Comparison of ENCODE assay signal across 11 mouse cellular contexts in the genomic region with DNA sequence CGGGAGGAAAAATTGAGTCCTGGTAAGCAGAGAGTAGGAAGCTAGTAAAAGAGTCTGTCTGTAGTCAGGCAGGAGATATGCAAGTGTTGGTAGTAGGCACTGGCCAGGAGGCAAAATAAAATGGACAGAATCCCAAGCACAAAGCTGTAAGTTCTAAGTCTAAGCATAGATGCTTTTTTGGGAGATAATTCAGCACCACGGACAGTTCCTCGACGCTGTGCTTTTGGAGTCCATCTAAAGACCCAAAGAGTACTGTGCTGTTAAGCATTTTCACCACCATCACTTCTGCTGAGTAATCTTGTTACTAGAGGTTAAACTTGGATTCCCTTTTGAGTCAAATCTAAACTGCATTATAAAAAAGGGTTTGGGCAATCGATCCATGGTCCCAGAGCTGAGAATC.
DNase-seq lines count a peak whose midpoint lies in the region; ATAC-seq and TF ChIP-seq lines count a peak whose summit lies in the region.
"Had no signal": no experiment of that assay in that cellular context is flagged by ENCODE, and none has a peak within 500 bp of the region (broad histone marks: within the 10 kb centered on the region; RNA-seq: fewer than 3 reads in every experiment).

No protein-coding gene starts in this region.

- DNase-seq in forebrain, embryonic 14.5 days (ENCODE audit: low spot score) = peak; percentile 58
- DNase-seq in midbrain, embryonic 14.5 days = peak; percentile 62
- DNase-seq in embryo, embryonic 11 days = peak; percentile 83
- DNase-seq in stomach, postnatal 0 days (ENCODE audit: low spot score) = peak; percentile 14
- DNase-seq in spleen, postnatal 10 days (ENCODE audit: low spot score in 2 of 2) = no peak
- no peak for DNase-seq in urinary bladder, postnatal 25 days (ENCODE audit: low spot score)
- DNase-seq: cerebellum, adult 8-10 months had no signal

- H3K4me2 ChIP-seq in forebrain, embryonic 14.5 days (ENCODE audit: low read length) = no peak overlapping the region
- no peak overlapping the region for H3K4me2 ChIP-seq in forebrain, embryonic 12.5 days
- no peak overlapping the region for H3K4me2 ChIP-seq in midbrain, embryonic 14.5 days (ENCODE audit: low read length)
- H3K4me2 ChIP-seq in midbrain, embryonic 15.5 days = no peak overlapping the region
- no peak overlapping the region for H3K4me2 ChIP-seq in stomach, postnatal 0 days (replicated peaks; ENCODE audit: low read depth)

- H3K27ac ChIP-seq in forebrain, embryonic 14.5 days (ENCODE audit: low read depth, low read length) = no peak overlapping the region
- H3K27ac ChIP-seq in forebrain, embryonic 12.5 days = no peak overlapping the region
- no peak overlapping the region for H3K27ac ChIP-seq in midbrain, embryonic 14.5 days (replicated peaks; ENCODE audit: low read depth, low read length)
- H3K27ac ChIP-seq in midbrain, embryonic 15.5 days = no peak overlapping the region
- no peak overlapping the region for H3K27ac ChIP-seq in stomach, postnatal 0 days (replicated peaks)
- H3K27ac ChIP-seq: liver, embryonic 14.5 days had no signal

- no peak for TF ChIP-seq EP300 in stomach, postnatal 0 days (optimal IDR thresholded peaks at IDR 0.05)

- no peak overlapping the region for H3K9ac ChIP-seq in forebrain, embryonic 14.5 days (ENCODE audit: low read length)
- no peak overlapping the region for H3K9ac ChIP-seq in forebrain, embryonic 12.5 days
- H3K9ac ChIP-seq in midbrain, embryonic 14.5 days (replicated peaks; ENCODE audit: low read length) = no peak overlapping the region
- no peak overlapping the region for H3K9ac ChIP-seq in midbrain, embryonic 15.5 days
- no peak overlapping the region for H3K9ac ChIP-seq in stomach, postnatal 0 days (ENCODE audit: low read length)
- H3K9ac ChIP-seq: liver, embryonic 14.5 days had no signal

- WGBS in forebrain, embryonic 14.5 days = 45% methylated on average over 5 of the region's 5 CpGs
- 41% methylated on average over 5 of the region's 5 CpGs for WGBS in forebrain, embryonic 12.5 days
- WGBS in midbrain, embryonic 14.5 days = 43% methylated on average over 5 of the region's 5 CpGs
- 43% methylated on average over 5 of the region's 5 CpGs for WGBS in midbrain, embryonic 15.5 days
- 40% methylated on average over 5 of the region's 5 CpGs for WGBS in stomach, postnatal 0 days

- no peaks in the 10 kb centered on the region for H3K27me3 ChIP-seq in forebrain, embryonic 14.5 days (replicated peaks; ENCODE audit: control insufficient read depth, insufficient read depth, low read length)
- no peaks in the 10 kb centered on the region for H3K27me3 ChIP-seq in forebrain, embryonic 12.5 days
- no peaks in the 10 kb centered on the region for H3K27me3 ChIP-seq in midbrain, embryonic 14.5 days (ENCODE audit: control insufficient read depth, insufficient read depth, low read length)
- H3K27me3 ChIP-seq in midbrain, embryonic 15.5 days (replicated peaks) = no peaks in the 10 kb centered on the region
- H3K27me3 ChIP-seq in stomach, postnatal 0 days (ENCODE audit: control insufficient read depth, insufficient read depth, low read length) = no peaks in the 10 kb centered on the region

- H3K36me3 ChIP-seq in forebrain, embryonic 14.5 days (ENCODE audit: control insufficient read depth, insufficient read depth, low read length) = no peaks in the 10 kb centered on the region
- no peaks in the 10 kb centered on the region for H3K36me3 ChIP-seq in forebrain, embryonic 12.5 days (replicated peaks)
- no peaks in the 10 kb centered on the region for H3K36me3 ChIP-seq in midbrain, embryonic 14.5 days (ENCODE audit: control insufficient read depth, insufficient read depth, low read length)
- H3K36me3 ChIP-seq in midbrain, embryonic 15.5 days (replicated peaks) = no peaks in the 10 kb centered on the region
- no peaks in the 10 kb centered on the region for H3K36me3 ChIP-seq in stomach, postnatal 0 days (ENCODE audit: control insufficient read depth, insufficient read depth, low read length)

- H3K4me3 ChIP-seq in forebrain, embryonic 14.5 days (ENCODE audit: low read depth, low read length) = no peak overlapping the region
- H3K4me3 ChIP-seq in forebrain, embryonic 12.5 days (replicated peaks) = no peak overlapping the region
- no peak overlapping the region for H3K4me3 ChIP-seq in midbrain, embryonic 14.5 days (replicated peaks; ENCODE audit: low read depth, low read length)
- H3K4me3 ChIP-seq in midbrain, embryonic 15.5 days = no peak overlapping the region
- H3K4me3 ChIP-seq in stomach, postnatal 0 days (ENCODE audit: low read depth, low read length) = no peak overlapping the region

- no peak for TF ChIP-seq CTCF in stomach, postnatal 0 days (IDR thresholded peaks at IDR 0.05; ENCODE audit: low read depth)

- H3K4me1 ChIP-seq in forebrain, embryonic 14.5 days (ENCODE audit: control insufficient read depth, insufficient read depth, low read length) = no peaks in the 10 kb centered on the region
- no peaks in the 10 kb centered on the region for H3K4me1 ChIP-seq in forebrain, embryonic 12.5 days
- no peaks in the 10 kb centered on the region for H3K4me1 ChIP-seq in midbrain, embryonic 14.5 days (ENCODE audit: control insufficient read depth, insufficient read depth, low read length)
- H3K4me1 ChIP-seq in midbrain, embryonic 15.5 days = no peaks in the 10 kb centered on the region
- H3K4me1 ChIP-seq in stomach, postnatal 0 days (replicated peaks; ENCODE audit: control insufficient read depth, insufficient read depth) = no peaks in the 10 kb centered on the region

- no peak for ATAC-seq in forebrain, embryonic 14.5 days
- ATAC-seq in forebrain, embryonic 12.5 days (ENCODE audit: low FRiP score) = no peak
- no peak for ATAC-seq in midbrain, embryonic 14.5 days (ENCODE audit: low FRiP score, low TSS enrichment)
- ATAC-seq in midbrain, embryonic 15.5 days (replicated peaks) = no peak
- no peak for ATAC-seq in stomach, postnatal 0 days (ENCODE audit: low FRiP score, low TSS enrichment)
- ATAC-seq: intestine, postnatal 0 days had no signal

- H3K9me3 ChIP-seq in forebrain, embryonic 14.5 days (replicated peaks; ENCODE audit: control insufficient read depth, low read length) = no peaks in the 10 kb centered on the region
- H3K9me3 ChIP-seq in forebrain, embryonic 12.5 days = no peaks in the 10 kb centered on the region
- no peaks in the 10 kb centered on the region for H3K9me3 ChIP-seq in midbrain, embryonic 14.5 days (ENCODE audit: control insufficient read depth, low read length)
- H3K9me3 ChIP-seq in midbrain, embryonic 15.5 days = no peaks in the 10 kb centered on the region
- no peaks in the 10 kb centered on the region for H3K9me3 ChIP-seq in stomach, postnatal 0 days (ENCODE audit: control insufficient read depth, low read length)

Comparison
In these comparisons a context has a peak if more than half of its experiments do, and no peak if none do; other contexts are left out.
1. DNase-seq: peak in forebrain, embryonic 14.5 days (single experiment), midbrain, embryonic 14.5 days (single experiment), embryo, embryonic 11 days (single experiment) and stomach, postnatal 0 days (single experiment); none in spleen, postnatal 10 days (0 of 2) and urinary bladder, postnatal 25 days (single experiment).